In genomic region chr15:84639451-84640136, GRCm38 (mm10) we compare ENCODE assay signal across 8 mouse cellular contexts.
DNase-seq lines count a peak whose midpoint lies in the region.

No protein-coding gene starts in this region.

- DNase-seq in cerebellum, adult 18-20 months = peak; percentile 10 to 22
- DNase-seq in cerebellum, adult 11 months = no peak
- peak; percentile 27 for DNase-seq in urinary bladder, postnatal 25 days (ENCODE audit: low spot score)
- no peak for DNase-seq in urinary bladder, postnatal 10 days (ENCODE audit: low spot score)
- DNase-seq in kidney, adult 18-20 months = peak; percentile 84
- DNase-seq in lung, adult 18-20 months = peak; percentile 43 to 56
- DNase-seq in urinary bladder, postnatal 36 days (ENCODE audit: low spot score in 2 of 2) = peak; percentile 40 to 74
- DNase-seq in B cell, adult 2 months = no peak

Comparison
In these comparisons a context has a peak if more than half of its experiments do, and no peak if none do; other contexts are left out.
1. DNase-seq: peak in cerebellum, adult 18-20 months (2 of 2), urinary bladder, postnatal 25 days (single experiment), kidney, adult 18-20 months (single experiment), lung, adult 18-20 months (2 of 2) and urinary bladder, postnatal 36 days (2 of 2); none in cerebellum, adult 11 months (single experiment), urinary bladder, postnatal 10 days (single experiment) and B cell, adult 2 months (0 of 2).